Mouse (Mus musculus): ENCODE measurements around the gene Ttc21a. TPM values are rescaled to one million over a fixed set of nuclear protein-coding genes. Genes with fewer than 3 reads are reported as not detected.

The Ttc21a gene
- polyA plus RNA-seq, 1 experiment from 2014 or later: 0.04 TPM

GRCm38 (mm10) chr9:120013251-120013820 lies 75.9 kb downstream of the Ttc21a start:
- H3K36me3 ChIP-seq (ENCODE audit: control insufficient read depth, insufficient read depth, low read length): no peaks in the 10 kb centered on the region
- no peak overlapping the region; the same call in 1 of the 2 replicates for H3K9ac ChIP-seq (ENCODE audit: low read length)
- H3K4me2 ChIP-seq (replicated peaks; ENCODE audit: low read depth): no peak overlapping the region
- H3K4me1 ChIP-seq (replicated peaks; ENCODE audit: control insufficient read depth, insufficient read depth): no peaks in the 10 kb centered on the region
- TF ChIP-seq EP300 (optimal IDR thresholded peaks at IDR 0.05) (no peak), CTCF (IDR thresholded peaks at IDR 0.05; ENCODE audit: low read depth) (no peak)
- no peaks in the 10 kb centered on the region for H3K9me3 ChIP-seq (ENCODE audit: control insufficient read depth, low read length)
- H3K27me3 ChIP-seq (ENCODE audit: control insufficient read depth, insufficient read depth, low read length): no peaks in the 10 kb centered on the region
- H3K4me3 ChIP-seq (ENCODE audit: low read depth, low read length): no peak overlapping the region
- DNase-seq (ENCODE audit: low spot score) (peak; percentile 65), ATAC-seq (ENCODE audit: low FRiP score, low TSS enrichment) (no peak)
- 60% methylated on average over 11 of the region's 11 CpGs for WGBS
- no peak overlapping the region for H3K27ac ChIP-seq (replicated peaks)

GRCm38 (mm10) chr9:120014828-120015227 lies 77.4 kb downstream of the Ttc21a start:
- Histone ChIP-seq H3K4me1 (replicated peaks; ENCODE audit: control insufficient read depth, insufficient read depth) (no peaks in the 10 kb centered on the region), H3K27me3 (ENCODE audit: control insufficient read depth, insufficient read depth, low read length) (no peaks in the 10 kb centered on the region), H3K4me3 (ENCODE audit: low read depth, low read length) (no peak overlapping the region), H3K9ac (ENCODE audit: low read length) (no peak overlapping the region), H3K9me3 (ENCODE audit: control insufficient read depth, low read length) (no peaks in the 10 kb centered on the region), H3K36me3 (ENCODE audit: control insufficient read depth, insufficient read depth, low read length) (no peaks in the 10 kb centered on the region), H3K27ac (replicated peaks) (no peak overlapping the region), H3K4me2 (replicated peaks; ENCODE audit: low read depth) (no peak overlapping the region)
- DNase-seq (ENCODE audit: low spot score) (no peak), ATAC-seq (ENCODE audit: low FRiP score, low TSS enrichment) (no peak)
- 66% methylated on average over 6 of the region's 6 CpGs for WGBS
- TF ChIP-seq CTCF (IDR thresholded peaks at IDR 0.05; ENCODE audit: low read depth): no peak
- no peak for TF ChIP-seq EP300 (optimal IDR thresholded peaks at IDR 0.05)

GRCm38 (mm10) chr9:120016956-120017355 lies 79.5 kb downstream of the Ttc21a start:
- no peak overlapping the region for H3K9ac ChIP-seq (ENCODE audit: low read length)
- DNase-seq (ENCODE audit: low spot score) (no peak), ATAC-seq (ENCODE audit: low FRiP score, low TSS enrichment) (no peak)
- no peaks in the 10 kb centered on the region for H3K36me3 ChIP-seq (ENCODE audit: control insufficient read depth, insufficient read depth, low read length)
- no peaks in the 10 kb centered on the region for H3K9me3 ChIP-seq (ENCODE audit: control insufficient read depth, low read length)
- no peak for TF ChIP-seq CTCF (IDR thresholded peaks at IDR 0.05; ENCODE audit: low read depth)
- no peak for TF ChIP-seq EP300 (optimal IDR thresholded peaks at IDR 0.05)
- no peaks in the 10 kb centered on the region for H3K27me3 ChIP-seq (ENCODE audit: control insufficient read depth, insufficient read depth, low read length)
- no peak overlapping the region for H3K27ac ChIP-seq (replicated peaks)
- WGBS: 62% methylated on average over 10 of the region's 10 CpGs
- H3K4me2 ChIP-seq (replicated peaks; ENCODE audit: low read depth): no peak overlapping the region
- H3K4me3 ChIP-seq (ENCODE audit: low read depth, low read length): no peak overlapping the region
- H3K4me1 ChIP-seq (replicated peaks; ENCODE audit: control insufficient read depth, insufficient read depth): no peaks in the 10 kb centered on the region

Other genes starting within 250 kb of the Ttc21a start
- 0.07 TPM in 1 of 2 replicates, not detected in the other for gene Scn10a, start 218.3 kb upstream of the Ttc21a start, polyA plus RNA-seq (2015; fragmentation: Nextera tagmentation; extraction: Ambion mirVana)
- 0.01 and 0.04 TPM in 2 replicates for gene Scn11a, start 112.2 kb upstream of the Ttc21a start, polyA plus RNA-seq (2015; fragmentation: Nextera tagmentation; extraction: Ambion mirVana)
- gene Wdr48, start 42.7 kb upstream of the Ttc21a start, polyA plus RNA-seq (2015; fragmentation: Nextera tagmentation; extraction: Ambion mirVana): 16.2 and 17.2 TPM in 2 replicates
- 17.8 and 18.8 TPM in 2 replicates for gene Gorasp1, start within 50 bp of the Ttc21a start, polyA plus RNA-seq (2015; fragmentation: Nextera tagmentation; extraction: Ambion mirVana)
- gene Csrnp1, start 47.1 kb downstream of the Ttc21a start, polyA plus RNA-seq (2015; fragmentation: Nextera tagmentation; extraction: Ambion mirVana): 5.5 and 5.6 TPM in 2 replicates
- gene Xirp1, start 86.0 kb downstream of the Ttc21a start, polyA plus RNA-seq (2015; fragmentation: Nextera tagmentation; extraction: Ambion mirVana): 0.05 and 0.11 TPM in 2 replicates
- 8.6 and 9.5 TPM in 2 replicates for gene Cx3cr1, start 132.3 kb downstream of the Ttc21a start, polyA plus RNA-seq (2015; fragmentation: Nextera tagmentation; extraction: Ambion mirVana)
- gene Ccr8, start 154.5 kb downstream of the Ttc21a start, polyA plus RNA-seq (2015; fragmentation: Nextera tagmentation; extraction: Ambion mirVana): 0.07 and 0.13 TPM in 2 replicates
- gene Slc25a38, start 172.8 kb downstream of the Ttc21a start, polyA plus RNA-seq (2015; fragmentation: Nextera tagmentation; extraction: Ambion mirVana): 16.3 and 18.2 TPM in 2 replicates
- gene Rpsa, start 190.1 kb downstream of the Ttc21a start, polyA plus RNA-seq (2015; fragmentation: Nextera tagmentation; extraction: Ambion mirVana): 941 and 957 TPM in 2 replicates
- gene Mobp, start 212.1 kb downstream of the Ttc21a start, polyA plus RNA-seq (2015; fragmentation: Nextera tagmentation; extraction: Ambion mirVana): 0.32 and 0.51 TPM in 2 replicates

All from stomach, postnatal 0 days (tissue).